Mouse (Mus musculus) adrenal gland, adult 2 months (tissue): Measurements from ENCODE around the gene Hpcal4. TPM values are rescaled to one million over a fixed set of nuclear protein-coding genes. Genes with fewer than 3 reads are reported as not detected.
A peak's percentile ranks its signal among the peaks of the same experiment; 100 is the strongest.
"Not testable (repeated sequence)": the region's sequence is repeated elsewhere in the genome, so short reads cannot be mapped to it uniquely, and the experiment has no call there.

Source experiments
- DNase-seq: peaks from one replicate; pipeline ENCODE4 v3.0.0; 2021
- long read RNA-seq: library from polyadenylated mRNA; stranded (forward); transcript quantifications from one replicate; pipeline ENCODE4 v2.0.0, GENCODE M21; 2021
- polyA plus RNA-seq: library from polyadenylated mRNA; depleted of rRNA; stranded (reverse); fragments of >200 nt; gene quantifications from 2 replicates; pipeline ENCODE4 v1.2.3, GENCODE M21; 2012; rRNA removed
- total RNA-seq, 2 experiments: library from RNA; stranded (reverse); gene quantifications; 2 replicates each; pipeline ENCODE4 v1.2.3; 2021

Gene Hpcal4
- total RNA-seq (1 to 10 TPM; 3.1 to 5.4 TPM), polyA plus RNA-seq (3.1 and 4.9 TPM in 2 replicates)
- long read RNA-seq, full-length matches to known transcripts: 1 of 7 reads
- long read RNA-seq, partial matches to known transcripts: 0 of 7 reads
- long read RNA-seq, other reads (novel, unspliced or antisense): 6 of 7 reads

GRCm38 (mm10) chr4:123182328-123183238, at the start of gene Hpcal4:
TSS of gene Hpcal4 (plus strand) at chr4:123183227.
- peak; percentile 77 for DNase-seq

- no peak for DNase-seq
Observed at GRCm38 (mm10) chr4:123137551-123137950, 45.5 kb upstream of the Hpcal4 start.

- peak; percentile 89 for DNase-seq
Observed at GRCm38 (mm10) chr4:123139513-123140154, 43.4 kb upstream of the Hpcal4 start, which contains the start of gene Ppie. TSS of gene Ppie (minus strand) at chr4:123139951.

- DNase-seq: no peak
Observed at GRCm38 (mm10) chr4:123147446-123148150, 35.4 kb upstream of the Hpcal4 start.

- no peak for DNase-seq
Observed at GRCm38 (mm10) chr4:123152003-123152402, 31.0 kb upstream of the Hpcal4 start.

- DNase-seq: no peak
Observed at GRCm38 (mm10) chr4:123152976-123153375, 30.1 kb upstream of the Hpcal4 start.

GRCm38 (mm10) chr4:123155004-123155403, 28.0 kb upstream of the Hpcal4 start:
- peak; percentile 34 for DNase-seq

GRCm38 (mm10) chr4:123155427-123155826, 27.6 kb upstream of the Hpcal4 start:
- no peak for DNase-seq

GRCm38 (mm10) chr4:123155840-123156239, 27.2 kb upstream of the Hpcal4 start:
- DNase-seq: no peak

- DNase-seq: no peak
Observed at GRCm38 (mm10) chr4:123160571-123160970, 22.5 kb upstream of the Hpcal4 start.

GRCm38 (mm10) chr4:123161251-123161650, 21.8 kb upstream of the Hpcal4 start:
- not testable (repeated sequence) for DNase-seq

- no peak for DNase-seq
Observed at GRCm38 (mm10) chr4:123162305-123162917, 20.6 kb upstream of the Hpcal4 start.

- DNase-seq: peak; percentile 28
Observed at GRCm38 (mm10) chr4:123164157-123164556, 18.9 kb upstream of the Hpcal4 start.

GRCm38 (mm10) chr4:123171811-123172210, 11.2 kb upstream of the Hpcal4 start:
- DNase-seq: peak; percentile 37

- peak; percentile 91 for DNase-seq
Observed at GRCm38 (mm10) chr4:123183239-123184056, 421 bp downstream of the Hpcal4 start.

- DNase-seq: no peak
Observed at GRCm38 (mm10) chr4:123184816-123185215, 1.8 kb downstream of the Hpcal4 start.

- no peak for DNase-seq
Observed at GRCm38 (mm10) chr4:123192336-123192735, 9.3 kb downstream of the Hpcal4 start.

- DNase-seq: no peak
Observed at GRCm38 (mm10) chr4:123193791-123194190, 10.8 kb downstream of the Hpcal4 start.

- peak; percentile 67 for DNase-seq
Observed at GRCm38 (mm10) chr4:123196695-123197094, 13.7 kb downstream of the Hpcal4 start.

- peak; percentile 79 for DNase-seq
Observed at GRCm38 (mm10) chr4:123200771-123201185, 17.8 kb downstream of the Hpcal4 start.
